Mouse (Mus musculus): Measurements from ENCODE around the gene Olfr1045. TPM values are rescaled to one million over a fixed set of nuclear protein-coding genes. Genes with fewer than 3 reads are reported as not detected.

Olfr1045 gene
- polyA plus RNA-seq, 1 experiment from 2014 or later = not detected

Other genes starting within 250 kb of the Olfr1045 start
- not detected in 2 replicates for gene Olfr1029, start 229.1 kb downstream of the Olfr1045 start, polyA plus RNA-seq (2015; fragmentation: Nextera tagmentation; extraction: Ambion mirVana)
- gene Olfr1030, start 223.7 kb downstream of the Olfr1045 start, polyA plus RNA-seq (2015; fragmentation: Nextera tagmentation; extraction: Ambion mirVana) = not detected in 2 replicates
- gene Olfr1031, start 212.7 kb downstream of the Olfr1045 start, polyA plus RNA-seq (2015; fragmentation: Nextera tagmentation; extraction: Ambion mirVana) = not detected in 2 replicates
- not detected in 2 replicates for gene Olfr1032, start 197.5 kb downstream of the Olfr1045 start, polyA plus RNA-seq (2015; fragmentation: Nextera tagmentation; extraction: Ambion mirVana)
- gene Olfr1033, start 182.4 kb downstream of the Olfr1045 start, polyA plus RNA-seq (2015; fragmentation: Nextera tagmentation; extraction: Ambion mirVana) = 2.3 and 3.1 TPM in 2 replicates
- not detected in 2 replicates for gene Olfr1034, start 157.1 kb downstream of the Olfr1045 start, polyA plus RNA-seq (2015; fragmentation: Nextera tagmentation; extraction: Ambion mirVana)
- gene Olfr1036, start 129.0 kb downstream of the Olfr1045 start, polyA plus RNA-seq (2015; fragmentation: Nextera tagmentation; extraction: Ambion mirVana) = not detected in 2 replicates
- gene Olfr1037, start 115.6 kb downstream of the Olfr1045 start, polyA plus RNA-seq (2015; fragmentation: Nextera tagmentation; extraction: Ambion mirVana) = not detected in 2 replicates
- gene Olfr1039, start 67.1 kb downstream of the Olfr1045 start, polyA plus RNA-seq (2015; fragmentation: Nextera tagmentation; extraction: Ambion mirVana) = not detected in 2 replicates
- gene Olfr1040, start 56.3 kb downstream of the Olfr1045 start, polyA plus RNA-seq (2015; fragmentation: Nextera tagmentation; extraction: Ambion mirVana) = not detected in 2 replicates
- gene Olfr1042, start 41.2 kb downstream of the Olfr1045 start, polyA plus RNA-seq (2015; fragmentation: Nextera tagmentation; extraction: Ambion mirVana) = not detected in 2 replicates
- not detected in 2 replicates for gene Olfr1043, start 35.5 kb downstream of the Olfr1045 start, polyA plus RNA-seq (2015; fragmentation: Nextera tagmentation; extraction: Ambion mirVana)
- gene Olfr1044, start 25.2 kb downstream of the Olfr1045 start, polyA plus RNA-seq (2015; fragmentation: Nextera tagmentation; extraction: Ambion mirVana) = not detected in 2 replicates
- not detected in 2 replicates for gene Olfr52, start 17.3 kb downstream of the Olfr1045 start, polyA plus RNA-seq (2015; fragmentation: Nextera tagmentation; extraction: Ambion mirVana)
- not detected in 2 replicates for gene Olfr1046, start 16.3 kb upstream of the Olfr1045 start, polyA plus RNA-seq (2015; fragmentation: Nextera tagmentation; extraction: Ambion mirVana)
- not detected in 2 replicates for gene Olfr1047, start 28.4 kb upstream of the Olfr1045 start, polyA plus RNA-seq (2015; fragmentation: Nextera tagmentation; extraction: Ambion mirVana)
- not detected in 2 replicates for gene Olfr1048, start 37.3 kb upstream of the Olfr1045 start, polyA plus RNA-seq (2015; fragmentation: Nextera tagmentation; extraction: Ambion mirVana)
- gene Olfr1049, start 55.3 kb upstream of the Olfr1045 start, polyA plus RNA-seq (2015; fragmentation: Nextera tagmentation; extraction: Ambion mirVana) = not detected in 2 replicates
- not detected in 2 replicates for gene Olfr1051, start 76.1 kb upstream of the Olfr1045 start, polyA plus RNA-seq (2015; fragmentation: Nextera tagmentation; extraction: Ambion mirVana)
- not detected in 2 replicates for gene Olfr1052, start 89.4 kb upstream of the Olfr1045 start, polyA plus RNA-seq (2015; fragmentation: Nextera tagmentation; extraction: Ambion mirVana)
- not detected in 2 replicates for gene Olfr1053, start 112.3 kb upstream of the Olfr1045 start, polyA plus RNA-seq (2015; fragmentation: Nextera tagmentation; extraction: Ambion mirVana)
- not detected in 2 replicates for gene Olfr1054, start 132.4 kb upstream of the Olfr1045 start, polyA plus RNA-seq (2015; fragmentation: Nextera tagmentation; extraction: Ambion mirVana)
- gene Olfr1055, start 147.3 kb upstream of the Olfr1045 start, polyA plus RNA-seq (2015; fragmentation: Nextera tagmentation; extraction: Ambion mirVana) = not detected in 2 replicates
- gene Olfr1056, start 159.5 kb upstream of the Olfr1045 start, polyA plus RNA-seq (2015; fragmentation: Nextera tagmentation; extraction: Ambion mirVana) = not detected in 2 replicates
- not detected in 2 replicates for gene Olfr1057, start 175.4 kb upstream of the Olfr1045 start, polyA plus RNA-seq (2015; fragmentation: Nextera tagmentation; extraction: Ambion mirVana)
- gene Olfr1058, start 185.6 kb upstream of the Olfr1045 start, polyA plus RNA-seq (2015; fragmentation: Nextera tagmentation; extraction: Ambion mirVana) = not detected in 2 replicates
- gene Olfr1061, start 211.0 kb upstream of the Olfr1045 start, polyA plus RNA-seq (2015; fragmentation: Nextera tagmentation; extraction: Ambion mirVana) = not detected in 2 replicates
- not detected in 2 replicates for gene Olfr1062, start 223.7 kb upstream of the Olfr1045 start, polyA plus RNA-seq (2015; fragmentation: Nextera tagmentation; extraction: Ambion mirVana)
- not detected in 2 replicates for gene Olfr1065, start 247.6 kb upstream of the Olfr1045 start, polyA plus RNA-seq (2015; fragmentation: Nextera tagmentation; extraction: Ambion mirVana)

Data from lung, embryonic 15.5 days (tissue).